ENCODE assay signal across 8 mouse cellular contexts in the genomic region with DNA sequence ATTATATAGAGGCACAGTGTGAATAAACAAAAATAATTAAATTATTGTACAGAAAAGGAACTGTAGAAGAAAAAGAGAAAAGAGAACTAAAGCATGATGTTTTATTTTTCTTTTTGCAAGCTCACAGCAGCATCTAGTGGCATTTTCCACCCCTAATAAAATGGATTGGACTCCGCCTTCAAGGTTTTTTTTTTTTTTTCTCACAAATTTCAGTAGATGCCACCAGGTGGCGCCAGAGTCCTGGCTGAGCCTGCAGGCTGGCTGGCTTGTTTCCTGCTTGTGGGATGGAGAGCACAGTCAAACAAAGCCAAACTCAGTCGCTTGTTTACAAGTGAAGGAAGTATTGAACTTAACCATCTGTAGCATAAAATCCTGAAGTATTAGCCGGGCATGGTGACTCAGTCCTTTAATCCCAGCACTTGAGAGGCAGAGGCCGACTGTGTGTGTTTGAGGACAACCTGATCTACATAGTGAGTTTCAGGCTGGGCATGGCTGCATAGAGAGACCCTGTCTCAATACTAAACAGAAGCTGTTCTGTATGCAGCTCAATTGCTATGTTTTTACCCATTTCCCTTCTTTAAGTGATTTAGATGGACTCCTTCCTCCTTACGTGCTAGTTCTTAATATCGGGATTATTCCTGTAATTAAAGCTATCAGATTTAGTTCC.
DNase-seq lines count a peak whose midpoint lies in the region; ATAC-seq and TF ChIP-seq lines count a peak whose summit lies in the region.

No protein-coding gene starts in this region.

- TF ChIP-seq RAD21 in MEL (IDR thresholded peaks at IDR 0.05; ENCODE audit: low read depth, low read length): peak; percentile 89

- no peaks in the 10 kb centered on the region for H3K27me3 ChIP-seq in MEL (ENCODE audit: control insufficient read depth in 1 of 2, insufficient read depth in 2 of 2, low read length in 2 of 2)
- no peaks in the 10 kb centered on the region for H3K27me3 ChIP-seq in forebrain, embryonic 14.5 days (replicated peaks; ENCODE audit: control insufficient read depth, insufficient read depth, low read length)
- H3K27me3 ChIP-seq in lung, embryonic 15.5 days: no peaks in the 10 kb centered on the region

- no peaks in the 10 kb centered on the region for H3K9me3 ChIP-seq in MEL (replicated peaks; ENCODE audit: insufficient read depth, low read length)
- H3K9me3 ChIP-seq in forebrain, embryonic 14.5 days (replicated peaks; ENCODE audit: control insufficient read depth, low read length): no peaks in the 10 kb centered on the region
- no peaks in the 10 kb centered on the region for H3K9me3 ChIP-seq in lung, embryonic 15.5 days

- WGBS in forebrain, embryonic 14.5 days: 23% methylated on average over 7 of the region's 7 CpGs
- 23% methylated on average over 7 of the region's 7 CpGs for WGBS in lung, embryonic 15.5 days

- no peak overlapping the region for H3K4me2 ChIP-seq in forebrain, embryonic 14.5 days (ENCODE audit: low read length)
- H3K4me2 ChIP-seq in lung, embryonic 15.5 days: no peak overlapping the region

- H3K79me2 ChIP-seq in MEL (ENCODE audit: control insufficient read depth, insufficient read depth, low read length, poor library complexity): no peaks in the 10 kb centered on the region

- no peak for TF ChIP-seq POLR2A in MEL (IDR thresholded peaks at IDR 0.05; ENCODE audit: control insufficient read depth in 1 of 2, insufficient read depth in 1 of 2, low read depth in 1 of 2, low read length in 2 of 2, poor library complexity in 1 of 2)

- no peak overlapping the region for H3K27ac ChIP-seq in MEL (ENCODE audit: control insufficient read depth, low read depth, low read length)
- H3K27ac ChIP-seq in forebrain, embryonic 14.5 days (ENCODE audit: low read depth, low read length): no peak overlapping the region
- 0 out of 2 replicates have a peak overlapping the region, but pooled peaks have one; percentile 33 for H3K27ac ChIP-seq in lung, embryonic 15.5 days

- DNase-seq in MEL (ENCODE audit: low read depth, low spot score): peak; percentile 73
- peak; percentile 91 for DNase-seq in forebrain, embryonic 14.5 days (ENCODE audit: low spot score)
- peak; percentile 88 to 93 for DNase-seq in heart, postnatal 10 days
- DNase-seq in kidney, postnatal 36 days: peak; percentile 65 to 86
- DNase-seq in ovary, adult 18-20 months (ENCODE audit: low spot score): peak; percentile 67
- peak; percentile 80 for DNase-seq in thymus, postnatal 14 days

- TF ChIP-seq CTCF in MEL (IDR thresholded peaks at IDR 0.05 in 2 of 3, conservative IDR thresholded peaks at IDR 0.05 in 1 of 3; ENCODE audit: control insufficient read depth in 1 of 3, insufficient read depth in 1 of 3, low read depth in 2 of 3, low read length in 3 of 3, poor library complexity in 1 of 3, severe bottlenecking in 1 of 3): peak; percentile 53 to 89 (median 78)

- H3K36me3 ChIP-seq in MEL (ENCODE audit: control insufficient read depth in 1 of 2, insufficient read depth in 2 of 2, low read length in 2 of 2): no peaks in the 10 kb centered on the region
- H3K36me3 ChIP-seq in forebrain, embryonic 14.5 days (ENCODE audit: control insufficient read depth, insufficient read depth, low read length): no peaks in the 10 kb centered on the region
- no peaks in the 10 kb centered on the region for H3K36me3 ChIP-seq in lung, embryonic 15.5 days

- H3K4me3 ChIP-seq in MEL (ENCODE audit: control insufficient read depth in 1 of 2, insufficient read depth in 1 of 2, low read depth in 2 of 2, low read length in 2 of 2): no peak overlapping the region
- H3K4me3 ChIP-seq in forebrain, embryonic 14.5 days (ENCODE audit: low read depth, low read length): no peak overlapping the region
- H3K4me3 ChIP-seq in lung, embryonic 15.5 days: no peak overlapping the region

- no peak for TF ChIP-seq EP300 in MEL (IDR thresholded peaks at IDR 0.05; ENCODE audit: low read depth in 1 of 2, low read length in 2 of 2)

- H3K9ac ChIP-seq in MEL (ENCODE audit: control insufficient read depth, low read depth, low read length, poor library complexity, severe bottlenecking): no peak overlapping the region
- H3K9ac ChIP-seq in forebrain, embryonic 14.5 days (ENCODE audit: low read length): no peak overlapping the region
- H3K9ac ChIP-seq in lung, embryonic 15.5 days: no peak overlapping the region

- H3K4me1 ChIP-seq in MEL (ENCODE audit: control insufficient read depth in 1 of 2, insufficient read depth in 2 of 2, low read length in 2 of 2): no peaks in the 10 kb centered on the region
- no peaks in the 10 kb centered on the region for H3K4me1 ChIP-seq in forebrain, embryonic 14.5 days (ENCODE audit: control insufficient read depth, insufficient read depth, low read length)
- H3K4me1 ChIP-seq in lung, embryonic 15.5 days: no peaks in the 10 kb centered on the region

- ATAC-seq in cerebellum, adult (ENCODE audit: insufficient number of reproducible peaks, low FRiP score, low TSS enrichment): peak; percentile 82
- ATAC-seq in forebrain, embryonic 14.5 days: peak; percentile 84
- peak; percentile 80 for ATAC-seq in lung, embryonic 15.5 days (ENCODE audit: borderline replicate concordance, extremely low read depth, low FRiP score, low TSS enrichment)

- intact Hi-C loops in heart, postnatal 10 days (cut with DNase I): loop anchor here (1.0 to 10.0 kb wide), 7 partner anchors 41 to 1521 kb away; partner anchors contain the start of gene Il3ra

TF ChIP-seq in MEL, 35 proteins besides CTCF, POLR2A, EP300 and RAD21:
- no peak for TF ChIP-seq POLR2AphosphoS2 (IDR thresholded peaks at IDR 0.05; ENCODE audit: low read length)
- no peak for TF ChIP-seq RCOR1 (IDR thresholded peaks at IDR 0.05; ENCODE audit: low read depth, low read length)
- peak; percentile 86 for TF ChIP-seq SMC3 (IDR thresholded peaks at IDR 0.05; ENCODE audit: low read depth, low read length)
- no peak for TF ChIP-seq E2F4 (IDR thresholded peaks at IDR 0.05; ENCODE audit: borderline replicate concordance, low read depth, low read length)
- peak; percentile 84 for TF ChIP-seq ZC3H11A (IDR thresholded peaks at IDR 0.05; ENCODE audit: low read depth, low read length)
- no peak for TF ChIP-seq MEF2A (IDR thresholded peaks at IDR 0.05; ENCODE audit: extremely low read depth, insufficient replicate concordance, low read depth, low read length, poor library complexity, severe bottlenecking)
- peak; percentile 92 for TF ChIP-seq ZNF384 (IDR thresholded peaks at IDR 0.05; ENCODE audit: low read depth, low read length)
- no peak for TF ChIP-seq TCF12 (IDR thresholded peaks at IDR 0.05; ENCODE audit: low read depth, low read length)
TF ChIP-seq in MEL: peak in this region for 3.
